Mouse (Mus musculus) spleen, adult 2 months (tissue): ENCODE data around the gene Vstm2l.

ENCODE experiments used
- CTCF ChIP-seq: fragments of 200-500 bp; IDR thresholded peaks from 2 replicates; pipeline ENCODE4 v1.5.1; 2011; ENCODE audit warnings: mild to moderate bottlenecking, inconsistent platforms; ENCODE audit not compliant: insufficient read depth, insufficient read length, insufficient replicate concordance; ENCODE audit errors: extremely low read depth
- POLR2A ChIP-seq: fragments of 200-500 bp; IDR thresholded peaks from 2 replicates; pipeline ENCODE4 v1.6.1; 2011; ENCODE audit warnings: low read depth, low read length, inconsistent platforms

GRCm38 (mm10) chr2:157867126-157867525, 47.3 kb upstream of the Vstm2l start:
- TF ChIP-seq CTCF (no peak), POLR2A (no peak)
